Mouse (Mus musculus) CH12.LX (cell line): Measurements from ENCODE around the gene Ezh2. TPM values are rescaled to one million over a fixed set of nuclear protein-coding genes. Genes with fewer than 3 reads are reported as not detected.

ENCODE experiments used
- DNase-seq: peaks from one replicate; pipeline ENCODE4 v3.0.0-alpha.2; 2013; ENCODE audit errors: extremely low read depth
- H3K27ac ChIP-seq: 2 replicates; pipeline ENCODE4 v1.5.1; 2012; ENCODE audit warnings: low read depth, mild to moderate bottlenecking, control low read depth, moderate library complexity; ENCODE audit not compliant: insufficient read depth
- H3K27me3 ChIP-seq: replicated peaks from 2 replicates; pipeline ENCODE3; 2012; ENCODE audit warnings: inconsistent platforms
- H3K36me3 ChIP-seq, 2 experiments: replicated peaks in 1 of 2; 2 replicates each; pipeline versions ENCODE3 to v1.6.1; 2012; ENCODE audit warnings: inconsistent platforms in 1 of 2, low read length in 1 of 2, mild to moderate bottlenecking in 1 of 2, mixed read lengths in 1 of 2, moderate library complexity in 1 of 2; ENCODE audit not compliant: control insufficient read depth in 1 of 2, insufficient read depth in 1 of 2
- H3K4me1 ChIP-seq, 2 experiments: 2 replicates each; pipeline ENCODE4 v1.6.1; 2012; ENCODE audit warnings: inconsistent platforms in 1 of 2, moderate library complexity in 1 of 2; ENCODE audit not compliant: insufficient read depth in 2 of 2, control insufficient read depth in 1 of 2
- H3K4me2 ChIP-seq: 2 replicates; pipeline ENCODE4 v1.6.1; 2012; ENCODE audit warnings: low read depth, mild to moderate bottlenecking, control low read depth; ENCODE audit not compliant: poor library complexity, insufficient read depth, severe bottlenecking
- H3K4me3 ChIP-seq, 3 experiments: fragments of 150-350 bp in 1 of 3; sonication (generic) in 1 of 3; replicated peaks in 1 of 3; 2 replicates each; pipeline versions ENCODE3 to v1.5.1; 2011 to 2012; ENCODE audit warnings: low read depth in 2 of 3, low read length in 2 of 3, mild to moderate bottlenecking in 2 of 3, moderate library complexity in 2 of 3, control low read depth in 1 of 3, improper control_type of control experiment in 1 of 3, inconsistent platforms in 1 of 3, mixed read lengths in 1 of 3; ENCODE audit not compliant: poor library complexity in 1 of 3
- H3K79me2 ChIP-seq: replicated peaks from 2 replicates; pipeline ENCODE4 v1.6.1; 2012; ENCODE audit warnings: mild to moderate bottlenecking, moderate library complexity; ENCODE audit not compliant: control insufficient read depth, poor library complexity, insufficient read depth, severe bottlenecking; ENCODE audit errors: extremely low read depth
- H3K9ac ChIP-seq: 2 replicates; pipeline ENCODE4 v1.6.1; 2012; ENCODE audit warnings: low read depth, mild to moderate bottlenecking, control low read depth, moderate library complexity; ENCODE audit not compliant: insufficient read depth
- H3K9me3 ChIP-seq: replicated peaks from 2 replicates; pipeline ENCODE3; 2012; ENCODE audit warnings: low read length, inconsistent platforms, mixed read lengths
- BHLHE40 ChIP-seq: IDR thresholded peaks from 2 replicates; pipeline ENCODE4 v1.6.1; 2011; ENCODE audit warnings: mild to moderate bottlenecking, low read depth, low read length, improper control_type of control experiment
- CHD1 ChIP-seq: IDR thresholded peaks from 2 replicates; pipeline ENCODE4 v1.6.1; 2012; ENCODE audit warnings: low read depth, low read length, improper control_type of control experiment, inconsistent platforms
- CHD2 ChIP-seq: IDR thresholded peaks from 2 replicates; pipeline ENCODE4 v1.6.1; 2011; ENCODE audit warnings: low read length, improper control_type of control experiment
- CTCF ChIP-seq, 2 experiments: IDR thresholded peaks in 1 of 2; conservative IDR thresholded peaks in 1 of 2; 2 replicates each; pipeline ENCODE4 v1.5.1; 2011 to 2012; ENCODE audit warnings: low read depth in 2 of 2, low read length in 2 of 2, improper control_type of control experiment in 1 of 2, inconsistent platforms in 1 of 2, mild to moderate bottlenecking in 1 of 2, moderate library complexity in 1 of 2
- E2F4 ChIP-seq: IDR thresholded peaks from 2 replicates; pipeline ENCODE4 v1.6.1; 2011; ENCODE audit warnings: low read depth, low read length, improper control_type of control experiment; ENCODE audit not compliant: insufficient replicate concordance
- ELF1 ChIP-seq: IDR thresholded peaks from 2 replicates; pipeline ENCODE4 v1.6.1; 2014; ENCODE audit warnings: low read depth, mild to moderate bottlenecking, inconsistent platforms, low read length, improper control_type of control experiment
- EP300 ChIP-seq: IDR thresholded peaks from 2 replicates; pipeline ENCODE4 v1.6.1; 2011; ENCODE audit warnings: low read length, improper control_type of control experiment
- ETS1 ChIP-seq: conservative IDR thresholded peaks from 2 replicates; pipeline ENCODE4 v1.6.1; 2012; ENCODE audit warnings: low read depth, mild to moderate bottlenecking, inconsistent platforms, low read length, improper control_type of control experiment, moderate library complexity
- GABPA ChIP-seq: IDR thresholded peaks from 2 replicates; pipeline ENCODE4 v1.6.1; 2012; ENCODE audit warnings: low read depth, low read length, improper control_type of control experiment, inconsistent platforms; ENCODE audit not compliant: insufficient replicate concordance
- HCFC1 ChIP-seq: IDR thresholded peaks from 2 replicates; pipeline ENCODE4 v1.6.1; 2012; ENCODE audit warnings: low read depth, mild to moderate bottlenecking, inconsistent platforms, low read length, improper control_type of control experiment
- IRF4 ChIP-seq: IDR thresholded peaks from 2 replicates; pipeline ENCODE4 v1.6.1; 2014; ENCODE audit warnings: low read depth, mild to moderate bottlenecking, inconsistent platforms, low read length, improper control_type of control experiment
- JUN ChIP-seq: IDR thresholded peaks from 2 replicates; pipeline ENCODE4 v1.6.1; 2011; ENCODE audit warnings: low read depth, mild to moderate bottlenecking, low read length, improper control_type of control experiment, moderate library complexity; ENCODE audit not compliant: insufficient read depth
- JUND ChIP-seq: conservative IDR thresholded peaks from 2 replicates; pipeline ENCODE4 v1.6.1; 2011; ENCODE audit warnings: low read depth, low read length, improper control_type of control experiment
- KAT2A ChIP-seq: IDR thresholded peaks from 2 replicates; pipeline ENCODE4 v1.6.1; 2012; ENCODE audit warnings: low read length, improper control_type of control experiment, inconsistent platforms; ENCODE audit not compliant: insufficient replicate concordance
- MAFK ChIP-seq: IDR thresholded peaks from 2 replicates; pipeline ENCODE4 v1.6.1; 2011; ENCODE audit warnings: low read length, improper control_type of control experiment; ENCODE audit not compliant: insufficient replicate concordance
- MAX ChIP-seq: IDR thresholded peaks from 2 replicates; pipeline ENCODE4 v1.6.1; 2011; ENCODE audit warnings: low read length, improper control_type of control experiment
- MAZ ChIP-seq: IDR thresholded peaks from 2 replicates; pipeline ENCODE4 v1.6.1; 2012; ENCODE audit warnings: low read depth, mild to moderate bottlenecking, inconsistent platforms, low read length, improper control_type of control experiment, moderate library complexity
- MEF2A ChIP-seq: IDR thresholded peaks from 2 replicates; pipeline ENCODE4 v1.6.1; 2014; ENCODE audit warnings: low read depth, mild to moderate bottlenecking, inconsistent platforms, low read length, improper control_type of control experiment, borderline replicate concordance
- MXI1 ChIP-seq: IDR thresholded peaks from 2 replicates; pipeline ENCODE4 v1.6.1; 2011; ENCODE audit warnings: mild to moderate bottlenecking, low read depth, low read length, improper control_type of control experiment
- MYC ChIP-seq: IDR thresholded peaks from 2 replicates; pipeline ENCODE4 v1.6.1; 2011; ENCODE audit warnings: low read depth, mild to moderate bottlenecking, improper control_type of control experiment, low read length
- NELFE ChIP-seq: IDR thresholded peaks from 2 replicates; pipeline ENCODE4 v1.6.1; 2011; ENCODE audit warnings: low read depth, low read length, improper control_type of control experiment
- NRF1 ChIP-seq: IDR thresholded peaks from 2 replicates; pipeline ENCODE4 v1.6.1; 2014; ENCODE audit warnings: low read depth, mild to moderate bottlenecking, inconsistent platforms, low read length, improper control_type of control experiment, moderate library complexity
- PAX5 ChIP-seq: IDR thresholded peaks from 2 replicates; pipeline ENCODE4 v1.6.1; 2012; ENCODE audit warnings: low read length, inconsistent platforms, mixed read lengths
- POLR2A ChIP-seq: IDR thresholded peaks from 2 replicates; pipeline ENCODE4 v1.6.1; 2011; ENCODE audit warnings: low read depth, mild to moderate bottlenecking, improper control_type of control experiment, low read length
- POLR2AphosphoS2 ChIP-seq: IDR thresholded peaks from 2 replicates; pipeline ENCODE4 v1.6.1; 2011; ENCODE audit warnings: low read depth, low read length, improper control_type of control experiment
- RAD21 ChIP-seq: IDR thresholded peaks from 2 replicates; pipeline ENCODE4 v1.6.1; 2011; ENCODE audit warnings: low read depth, mild to moderate bottlenecking, low read length, improper control_type of control experiment, moderate library complexity
- RCOR1 ChIP-seq: conservative IDR thresholded peaks from 2 replicates; pipeline ENCODE4 v1.6.1; 2012; ENCODE audit warnings: low read depth, mild to moderate bottlenecking, inconsistent platforms, low read length, improper control_type of control experiment
- SIN3A ChIP-seq: IDR thresholded peaks from 2 replicates; pipeline ENCODE4 v1.6.1; 2012; ENCODE audit warnings: low read length, improper control_type of control experiment, inconsistent platforms
- SMC3 ChIP-seq: IDR thresholded peaks from 2 replicates; pipeline ENCODE4 v1.6.1; 2011; ENCODE audit warnings: low read depth, low read length, improper control_type of control experiment
- TBP ChIP-seq: conservative IDR thresholded peaks from 2 replicates; pipeline ENCODE4 v1.6.1; 2011; ENCODE audit warnings: low read depth, low read length, improper control_type of control experiment
- TCF12 ChIP-seq: IDR thresholded peaks from 2 replicates; pipeline ENCODE4 v1.6.1; 2014; ENCODE audit warnings: low read depth, mild to moderate bottlenecking, inconsistent platforms, low read length, improper control_type of control experiment
- UBTF ChIP-seq: IDR thresholded peaks from 2 replicates; pipeline ENCODE4 v1.6.1; 2012; ENCODE audit warnings: low read depth, mild to moderate bottlenecking, inconsistent platforms, low read length, improper control_type of control experiment, moderate library complexity
- USF1 ChIP-seq: IDR thresholded peaks from 2 replicates; pipeline ENCODE4 v1.6.1; 2014; ENCODE audit warnings: low read depth, mild to moderate bottlenecking, inconsistent platforms, low read length, improper control_type of control experiment
- USF2 ChIP-seq: conservative IDR thresholded peaks from 2 replicates; pipeline ENCODE4 v1.6.1; 2011; ENCODE audit warnings: low read depth, low read length, improper control_type of control experiment
- ZC3H11A ChIP-seq: IDR thresholded peaks from 2 replicates; pipeline ENCODE4 v1.6.1; 2012; ENCODE audit warnings: low read depth, mild to moderate bottlenecking, inconsistent platforms, low read length, improper control_type of control experiment
- ZKSCAN1 ChIP-seq: IDR thresholded peaks from 2 replicates; pipeline ENCODE4 v1.6.1; 2012; ENCODE audit warnings: low read depth, inconsistent platforms, low read length, improper control_type of control experiment, borderline replicate concordance
- ZMIZ1 ChIP-seq: IDR thresholded peaks from 2 replicates; pipeline ENCODE4 v1.6.1; 2012; ENCODE audit warnings: low read depth, mild to moderate bottlenecking, inconsistent platforms, low read length, improper control_type of control experiment
- ZNF384 ChIP-seq: IDR thresholded peaks from 2 replicates; pipeline ENCODE4 v1.6.1; 2012; ENCODE audit warnings: low read depth, low read length, improper control_type of control experiment, inconsistent platforms
- dilution Hi-C: fragments of 300-500 bp; cut with MboI; formaldehyde crosslinking; loops from 2 replicates; pipeline ENCODE4 v1.14.3; 2020; ENCODE audit warnings: low sequenced_read_pairs; ENCODE audit not compliant: extremely low pct_unique_long_range_greater_than_20kb, extremely low pct_ligation_motif_present
- in situ Hi-C: fragments of 300-500 bp; cut with MboI; formaldehyde crosslinking; loops from 3 replicates; pipeline ENCODE4 v1.14.3; 2019; ENCODE audit warnings: low sequenced_read_pairs, low pct_ligation_motif_present, low pct_unique_long_range_greater_than_20kb, mixed read lengths
- polyA plus RNA-seq: library from polyadenylated mRNA; unstranded; fragments of >175 nt; gene quantifications from 2 replicates; pipeline ENCODE4 v1.2.1, GENCODE M21; 2012; ENCODE audit warnings: low read depth; ENCODE audit not compliant: insufficient read length
- total RNA-seq, 2 experiments: library from RNA; depleted of rRNA; stranded (reverse); fragments of 300-350 nt in 1 of 2; fragments of >200 nt in 1 of 2; gene quantifications; 2 replicates each; pipeline ENCODE4 v1.2.3; 2012 to 2014

Gene Ezh2
- total RNA-seq (2012; rRNA removed) (66.3 and 90.4 TPM in 2 replicates), total RNA-seq (2014; rRNA removed) (126 and 154 TPM in 2 replicates), polyA plus RNA-seq (124 and 127 TPM in 2 replicates)

- Histone ChIP-seq H3K9me3 (no peaks in the 10 kb centered on the region), H3K4me3 (peak within 1 kb of the TSS; percentile 87 to 94 (median 88)), H3K9ac (peak within 1 kb of the TSS; percentile 92), H3K4me1 (peaks cover 3 to 24% of the 10 kb centered on the region in 2 experiments; a peak in 3 of 4 replicates), H3K27ac (peak within 1 kb of the TSS; percentile 88), H3K79me2 (peaks cover 26% of the 10 kb centered on the region), H3K27me3 (no peaks in the 10 kb centered on the region), H3K4me2 (peak within 1 kb of the TSS; percentile 94), H3K36me3 (no peaks in the 10 kb centered on the region)
- dilution Hi-C loops = no loop called here
- in situ Hi-C loops = no loop called here
- peak; percentile 96 for DNase-seq
- TF ChIP-seq ELF1 = peak; percentile 28
- peak; percentile 86 for TF ChIP-seq NELFE
- TF ChIP-seq MEF2A = peak; percentile 55
- TF ChIP-seq MYC = peak; percentile 86
- TF ChIP-seq EP300 = no peak
- TF ChIP-seq ZKSCAN1 = no peak
- TF ChIP-seq PAX5 = no peak
- TF ChIP-seq CHD2 = peak; percentile 82
- no peak for TF ChIP-seq GABPA
- TF ChIP-seq MAZ = peak; percentile 82
- no peak; the same call in 1 of the 2 replicates for TF ChIP-seq BHLHE40
- no peak for TF ChIP-seq USF2
- peak; percentile 68 for TF ChIP-seq HCFC1
- TF ChIP-seq MAX = peak; percentile 91
- peak; percentile 83 for TF ChIP-seq TBP
- peak; percentile 33; the same call in 1 of the 2 replicates for TF ChIP-seq ETS1
- TF ChIP-seq JUND = no peak
- TF ChIP-seq SMC3 = no peak
- TF ChIP-seq CHD1 = no peak
- no peak for TF ChIP-seq CTCF (conservative IDR thresholded peaks at IDR 0.05 in 1 of 2, IDR thresholded peaks at IDR 0.05 in 1 of 2; ENCODE audit: low read depth in 2 of 2, low read length in 2 of 2)
- TF ChIP-seq POLR2AphosphoS2 = no peak
- 0 out of 2 replicates have a peak, but pooled peaks have one; percentile 15 for TF ChIP-seq ZNF384
- TF ChIP-seq JUN = no peak
- TF ChIP-seq ZMIZ1 = peak; percentile 89
- no peak for TF ChIP-seq ZC3H11A
- peak; percentile 78 for TF ChIP-seq KAT2A
- peak; percentile 50; the same call in 1 of the 2 replicates for TF ChIP-seq IRF4
- TF ChIP-seq USF1 = no peak
- TF ChIP-seq E2F4 = peak; percentile 94
- TF ChIP-seq TCF12 = peak; percentile 46
- TF ChIP-seq POLR2A = peak; percentile 89
- TF ChIP-seq NRF1 = peak; percentile 93
- no peak for TF ChIP-seq RAD21
- peak; percentile 78 for TF ChIP-seq UBTF
- TF ChIP-seq SIN3A = peak; percentile 75; the same call in 1 of the 2 replicates
- TF ChIP-seq MAFK = 0 out of 2 replicates have a peak, but pooled peaks have one; percentile 24
- peak; percentile 64; the same call in 1 of the 2 replicates for TF ChIP-seq MXI1
- TF ChIP-seq RCOR1 = no peak
Measured at GRCm38 (mm10) chr6:47594926-47595623, at the start of gene Ezh2. Ezh2 (minus strand) TSS chr6:47595341.
